Mouse (Mus musculus) liver, postnatal 0 days (tissue): ENCODE measurements at regions not wholly inside any gene's neighbourhood (a gene's known extent, or its start where the extent isn't known, plus 50 kb on each side); places are given as distances from the start of the nearest gene placed in this dataset.
A peak's percentile ranks its signal among the peaks of the same experiment; 100 is the strongest.

ENCODE experiments used
- ATAC-seq: fragments of 200-750 bp; cut with Nextera tagmentation; 2 replicates; pipeline ENCODE4 v1.8.0; 2017; ENCODE audit warnings: mild to moderate bottlenecking, moderate library complexity
- DNase-seq: peaks from one replicate; pipeline ENCODE4 v3.0.0-alpha.2; 2016
- H3K27ac ChIP-seq: fragments of 300-500 bp; sonication (generic); 2 replicates; pipeline ENCODE4 v1.5.1; 2014; ENCODE audit warnings: antibody characterized with exemption, moderate library complexity, mild to moderate bottlenecking, low read depth
- H3K27me3 ChIP-seq: fragments of 300-500 bp; sonication (generic); 2 replicates; pipeline ENCODE4 v1.6.1; 2014; ENCODE audit warnings: low read length, control low read depth, mixed read lengths; ENCODE audit not compliant: insufficient read depth
- H3K36me3 ChIP-seq: fragments of 300-500 bp; sonication (generic); replicated peaks from 2 replicates; pipeline ENCODE4 v1.6.1; 2014; ENCODE audit warnings: mild to moderate bottlenecking, control low read depth, low read length, moderate library complexity, mixed read lengths; ENCODE audit not compliant: insufficient read depth
- H3K4me1 ChIP-seq: fragments of 300-500 bp; sonication (generic); 2 replicates; pipeline ENCODE4 v1.6.1; 2014; ENCODE audit warnings: antibody characterized with exemption, mild to moderate bottlenecking, control low read depth; ENCODE audit not compliant: insufficient read depth
- H3K4me2 ChIP-seq: fragments of 300-500 bp; sonication (generic); 2 replicates; pipeline ENCODE4 v1.6.1; 2014; ENCODE audit warnings: low read depth, mild to moderate bottlenecking, low read length, moderate library complexity, mixed read lengths
- H3K4me3 ChIP-seq: fragments of 300-500 bp; sonication (generic); 2 replicates; pipeline ENCODE4 v1.5.1; 2014; ENCODE audit warnings: low read depth, low read length
- H3K9ac ChIP-seq: fragments of 300-500 bp; sonication (generic); replicated peaks from 2 replicates; pipeline ENCODE4 v1.6.1; 2014; ENCODE audit warnings: mild to moderate bottlenecking, moderate library complexity
- H3K9me3 ChIP-seq: fragments of 300-500 bp; sonication (generic); 2 replicates; pipeline ENCODE4 v1.6.1; 2016; ENCODE audit warnings: mild to moderate bottlenecking, control low read depth, low read length, mixed read lengths
- CTCF ChIP-seq: sonication (generic); IDR thresholded peaks from 2 replicates; pipeline ENCODE4 v1.5.1; 2016; ENCODE audit warnings: antibody characterized with exemption, low read depth
- EP300 ChIP-seq: IDR thresholded peaks from 2 replicates; pipeline ENCODE4 v1.6.1; 2016; ENCODE audit warnings: antibody characterized with exemption, low read depth, mild to moderate bottlenecking
- WGBS: fragments of 180-500 bp; shearing (Covaris S2); extraction: QIAGEN DNeasy Blood & Tissue Kit; methylation state at CpG from one replicate; pipeline ENCODE4 v1.1.7; 2014; ENCODE audit not compliant: insufficient replicate concordance; 5-methylcytosine and 5-hydroxymethylcytosine counted together

GRCm38 (mm10) chr17:88116321-88116720, 51.2 kb upstream of the Fbxo11 start:
- Histone ChIP-seq H3K36me3 (no peaks in the 10 kb centered on the region), H3K9me3 (no peaks in the 10 kb centered on the region), H3K9ac (no peak overlapping the region), H3K4me2 (no peak overlapping the region), H3K4me1 (peaks cover 5% of the 10 kb centered on the region; the same call in 1 of the 2 replicates), H3K27ac (no peak overlapping the region), H3K4me3 (no peak overlapping the region), H3K27me3 (no peaks in the 10 kb centered on the region)
- TF ChIP-seq CTCF (no peak), EP300 (no peak)
- WGBS, result 74% methylated on average over 4 of the region's 4 CpGs
- no peak for ATAC-seq
- no peak for DNase-seq

- Histone ChIP-seq H3K9me3 (no peaks in the 10 kb centered on the region), H3K9ac (no peak overlapping the region), H3K27ac (no peak overlapping the region), H3K36me3 (no peaks in the 10 kb centered on the region), H3K4me3 (no peak overlapping the region), H3K4me2 (no peak overlapping the region), H3K4me1 (no peaks in the 10 kb centered on the region), H3K27me3 (no peaks in the 10 kb centered on the region)
- DNase-seq (no peak), ATAC-seq (no peak)
- 38% methylated on average over 4 of the region's 4 CpGs for WGBS
- no peak for TF ChIP-seq EP300
- TF ChIP-seq CTCF, result no peak
Observed at GRCm38 (mm10) chr17:88118714-88119113, 53.6 kb upstream of the Fbxo11 start.

GRCm38 (mm10) chr17:88123711-88124110, 58.6 kb upstream of the Fbxo11 start:
- Histone ChIP-seq H3K36me3 (no peaks in the 10 kb centered on the region), H3K4me2 (no peak overlapping the region), H3K9ac (no peak overlapping the region), H3K4me3 (no peak overlapping the region), H3K9me3 (no peaks in the 10 kb centered on the region), H3K27ac (peak overlapping the region; percentile 22; the same call in 1 of the 2 replicates), H3K27me3 (no peaks in the 10 kb centered on the region), H3K4me1 (no peaks in the 10 kb centered on the region)
- WGBS, result 35% methylated on average over 3 of the region's 3 CpGs
- TF ChIP-seq CTCF, result no peak
- TF ChIP-seq EP300, result peak; percentile 33; the same call in 1 of the 2 replicates
- ATAC-seq, result peak; percentile 74
- DNase-seq, result no peak

- Histone ChIP-seq H3K4me3 (no peak overlapping the region), H3K9ac (no peak overlapping the region), H3K36me3 (no peaks in the 10 kb centered on the region), H3K4me2 (no peak overlapping the region), H3K27ac (peak overlapping the region; percentile 18; the same call in 1 of the 2 replicates), H3K4me1 (no peaks in the 10 kb centered on the region), H3K9me3 (no peaks in the 10 kb centered on the region), H3K27me3 (no peaks in the 10 kb centered on the region)
- ATAC-seq (no peak), DNase-seq (no peak)
- TF ChIP-seq EP300, result no peak
- no peak for TF ChIP-seq CTCF
- WGBS, result 36% methylated on average over 2 of the region's 2 CpGs
Observed at GRCm38 (mm10) chr17:88127126-88127525, 62.0 kb upstream of the Fbxo11 start.

- ATAC-seq (no peak), DNase-seq (no peak)
- no peak overlapping the region for H3K27ac ChIP-seq
- no peak for TF ChIP-seq CTCF
- no peak overlapping the region for H3K4me2 ChIP-seq
- no peak overlapping the region for H3K9ac ChIP-seq
- WGBS, result 52% methylated on average over 4 of the region's 4 CpGs
- H3K36me3 ChIP-seq, result no peaks in the 10 kb centered on the region
- H3K4me1 ChIP-seq, result no peaks in the 10 kb centered on the region
- H3K9me3 ChIP-seq, result no peaks in the 10 kb centered on the region
- H3K27me3 ChIP-seq, result no peaks in the 10 kb centered on the region
- no peak overlapping the region for H3K4me3 ChIP-seq
Observed at GRCm38 (mm10) chr17:88131297-88131696, 66.2 kb upstream of the Fbxo11 start.

- H3K4me2 ChIP-seq, result no peak overlapping the region
- no peak for TF ChIP-seq EP300
- no peak for TF ChIP-seq CTCF
- no peak for ATAC-seq
- no peaks in the 10 kb centered on the region for H3K27me3 ChIP-seq
- 72% methylated on average over 5 of the region's 5 CpGs for WGBS
- no peak for DNase-seq
- H3K4me3 ChIP-seq, result no peak overlapping the region
- no peaks in the 10 kb centered on the region for H3K9me3 ChIP-seq
- no peaks in the 10 kb centered on the region for H3K4me1 ChIP-seq
- H3K9ac ChIP-seq, result no peak overlapping the region
- H3K36me3 ChIP-seq, result no peaks in the 10 kb centered on the region
- H3K27ac ChIP-seq, result 0 out of 2 replicates have a peak overlapping the region, but pooled peaks have one; percentile 39
Observed at GRCm38 (mm10) chr17:88131980-88132379, 66.9 kb upstream of the Fbxo11 start.
